Mouse (Mus musculus) intestine, embryonic 14.5 days (tissue): ENCODE results near the gene 1700025C18Rik. TPM values are rescaled to one million over a fixed set of nuclear protein-coding genes. Genes with fewer than 3 reads are reported as not detected.

ENCODE experiments used
- ATAC-seq: fragments of 200-750 bp; cut with Nextera tagmentation; replicated peaks from 2 replicates; pipeline ENCODE4 v1.8.0; 2017; ENCODE audit warnings: low read depth, moderate number of reproducible peaks, moderate TSS enrichment, moderate library complexity; ENCODE audit not compliant: low FRiP score, low TSS enrichment
- DNase-seq: peaks from one replicate; pipeline ENCODE4 v3.0.0-alpha.2; 2018; ENCODE audit warnings: low spot score
- H3K27ac ChIP-seq: fragments of 300-500 bp; sonication (generic); 2 replicates; pipeline ENCODE4 v1.5.1; 2014; ENCODE audit warnings: low read depth, mild to moderate bottlenecking, control low read depth
- H3K27me3 ChIP-seq: fragments of 300-500 bp; sonication (generic); replicated peaks from 2 replicates; pipeline ENCODE4 v1.6.1; 2014; ENCODE audit warnings: low read length, control low read depth; ENCODE audit not compliant: control insufficient read depth, insufficient read depth
- H3K36me3 ChIP-seq: fragments of 300-500 bp; sonication (generic); 2 replicates; pipeline ENCODE4 v1.6.1; 2014; ENCODE audit warnings: low read length, control low read depth; ENCODE audit not compliant: control insufficient read depth, insufficient read depth
- H3K4me1 ChIP-seq: fragments of 300-500 bp; sonication (generic); replicated peaks from 2 replicates; pipeline ENCODE4 v1.6.1; 2014; ENCODE audit warnings: low read length, control low read depth, mixed read lengths; ENCODE audit not compliant: control insufficient read depth, insufficient read depth
- H3K4me2 ChIP-seq: fragments of 300-500 bp; sonication (generic); 2 replicates; pipeline ENCODE4 v1.6.1; 2014; ENCODE audit warnings: low read length
- H3K4me3 ChIP-seq: fragments of 300-500 bp; sonication (generic); 2 replicates; pipeline ENCODE4 v1.5.1; 2014; ENCODE audit warnings: low read depth, low read length, control low read depth, mixed read lengths
- H3K9ac ChIP-seq: fragments of 300-500 bp; sonication (generic); 2 replicates; pipeline ENCODE4 v1.6.1; 2014; ENCODE audit warnings: mild to moderate bottlenecking, low read length
- H3K9me3 ChIP-seq: fragments of 300-500 bp; sonication (generic); 2 replicates; pipeline ENCODE4 v1.6.1; 2016; ENCODE audit warnings: low read length, control low read depth; ENCODE audit not compliant: control insufficient read depth
- WGBS: fragments of 180-500 bp; shearing (Covaris S2); extraction: QIAGEN DNeasy Blood & Tissue Kit; methylation state at CpG from one replicate; pipeline ENCODE4 v1.1.7; 2014; 5-methylcytosine and 5-hydroxymethylcytosine counted together
- polyA plus RNA-seq: library from polyadenylated mRNA; unstranded; fragments of >200 nt; fragmentation: Nextera tagmentation; extraction: Ambion mirVana; gene quantifications from 2 replicates; pipeline ENCODE4 v1.2.1, GENCODE M21; 2014

1700025C18Rik gene
- polyA plus RNA-seq, 1 experiment from 2014 or later: not detected

- Histone ChIP-seq H3K36me3 (no peaks in the 10 kb centered on the region), H3K9me3 (no peaks in the 10 kb centered on the region), H3K4me3 (no peak overlapping the region), H3K9ac (no peak overlapping the region), H3K27ac (no peak overlapping the region), H3K4me2 (no peak overlapping the region), H3K27me3 (0 out of 2 replicates have a peak, but pooled peaks cover 6% of the 10 kb centered on the region), H3K4me1 (no peaks in the 10 kb centered on the region)
- ATAC-seq (no peak), DNase-seq (no peak)
- 62% methylated on average over 8 of the region's 8 CpGs for WGBS
These were observed 949 bp upstream of the 1700025C18Rik start for GRCm38 (mm10) chr2:165091433-165091965.

- H3K9ac ChIP-seq: no peak overlapping the region
- H3K4me3 ChIP-seq: no peak overlapping the region
- H3K27me3 ChIP-seq: no peaks in the 10 kb centered on the region
- H3K36me3 ChIP-seq: no peaks in the 10 kb centered on the region
- DNase-seq (no peak), ATAC-seq (no peak)
- H3K9me3 ChIP-seq: no peaks in the 10 kb centered on the region
- WGBS: 33% methylated on average over 14 of the region's 14 CpGs
- no peak overlapping the region for H3K27ac ChIP-seq
- no peaks in the 10 kb centered on the region for H3K4me1 ChIP-seq
- H3K4me2 ChIP-seq: no peak overlapping the region
These were observed 1.1 kb downstream of the 1700025C18Rik start for GRCm38 (mm10) chr2:165089470-165089869.

GRCm38 (mm10) chr2:165086634-165087033 is 3.9 kb downstream of the 1700025C18Rik start:
- WGBS: 78% methylated on average over 4 of the region's 4 CpGs
- no peak overlapping the region for H3K27ac ChIP-seq
- no peak overlapping the region for H3K4me3 ChIP-seq
- no peaks in the 10 kb centered on the region for H3K36me3 ChIP-seq
- H3K4me2 ChIP-seq: no peak overlapping the region
- H3K27me3 ChIP-seq: no peaks in the 10 kb centered on the region; the same call in 1 of the 2 replicates
- no peaks in the 10 kb centered on the region for H3K9me3 ChIP-seq
- no peaks in the 10 kb centered on the region for H3K4me1 ChIP-seq
- ATAC-seq (no peak), DNase-seq (no peak)
- H3K9ac ChIP-seq: no peak overlapping the region

- no peak for DNase-seq
- ATAC-seq: no peak
- 26% methylated on average over 7 of the region's 7 CpGs for WGBS
- Histone ChIP-seq H3K9me3 (no peaks in the 10 kb centered on the region), H3K9ac (no peak overlapping the region), H3K4me1 (no peaks in the 10 kb centered on the region), H3K27ac (no peak overlapping the region), H3K4me2 (no peak overlapping the region), H3K36me3 (no peaks in the 10 kb centered on the region), H3K4me3 (no peak overlapping the region), H3K27me3 (peaks cover 49% of the 10 kb centered on the region)
These were observed 9.3 kb downstream of the 1700025C18Rik start for GRCm38 (mm10) chr2:165081257-165081656.

GRCm38 (mm10) chr2:165080657-165081056 is 9.9 kb downstream of the 1700025C18Rik start:
- 19% methylated on average over 9 of the region's 9 CpGs for WGBS
- H3K27me3 ChIP-seq: peaks cover 55% of the 10 kb centered on the region
- no peak overlapping the region for H3K9ac ChIP-seq

GRCm38 (mm10) chr2:165078605-165079004 is 11.9 kb downstream of the 1700025C18Rik start:
- WGBS: 21% methylated on average over 10 of the region's 10 CpGs
- Histone ChIP-seq H3K4me1 (no peaks in the 10 kb centered on the region), H3K9ac (no peak overlapping the region), H3K4me3 (no peak overlapping the region), H3K27me3 (peaks cover 69% of the 10 kb centered on the region), H3K4me2 (no peak overlapping the region), H3K9me3 (no peaks in the 10 kb centered on the region), H3K27ac (no peak overlapping the region), H3K36me3 (no peaks in the 10 kb centered on the region)
- DNase-seq (no peak), ATAC-seq (no peak)

More at GRCm38 (mm10) chr2:165080657-165081056, 9.9 kb downstream of the 1700025C18Rik start:
- ATAC-seq: no peak
- no peak overlapping the region for H3K4me3 ChIP-seq
- H3K9me3 ChIP-seq: no peaks in the 10 kb centered on the region
- no peaks in the 10 kb centered on the region for H3K4me1 ChIP-seq
- no peaks in the 10 kb centered on the region for H3K36me3 ChIP-seq
- DNase-seq: no peak
- H3K27ac ChIP-seq: no peak overlapping the region
- no peak overlapping the region for H3K4me2 ChIP-seq

GRCm38 (mm10) chr2:165078045-165078444 is 12.5 kb downstream of the 1700025C18Rik start:
- ATAC-seq (no peak), DNase-seq (no peak)
- no peak overlapping the region for H3K9ac ChIP-seq
- WGBS: 67% methylated on average over 8 of the region's 8 CpGs
- H3K27ac ChIP-seq: no peak overlapping the region
- peaks cover 69% of the 10 kb centered on the region for H3K27me3 ChIP-seq
- H3K4me1 ChIP-seq: no peaks in the 10 kb centered on the region
- H3K4me3 ChIP-seq: no peak overlapping the region
- H3K4me2 ChIP-seq: no peak overlapping the region
- H3K9me3 ChIP-seq: no peaks in the 10 kb centered on the region
- no peaks in the 10 kb centered on the region for H3K36me3 ChIP-seq

- WGBS: 8% methylated on average over 9 of the region's 9 CpGs
- ATAC-seq: no peak
These were observed 13.5 kb downstream of the 1700025C18Rik start for GRCm38 (mm10) chr2:165077055-165077454.

GRCm38 (mm10) chr2:165074937-165075336 is 15.6 kb downstream of the 1700025C18Rik start:
- H3K4me2 ChIP-seq: no peak overlapping the region
- H3K9me3 ChIP-seq: no peaks in the 10 kb centered on the region
- peak; percentile 94 for DNase-seq
- no peak overlapping the region for H3K4me3 ChIP-seq
- H3K4me1 ChIP-seq: peaks cover 3% of the 10 kb centered on the region; the same call in 1 of the 2 replicates
- no peaks in the 10 kb centered on the region for H3K36me3 ChIP-seq
- no peak overlapping the region for H3K9ac ChIP-seq
- H3K27ac ChIP-seq: no peak overlapping the region
- peak; percentile 37; the same call in 1 of the 2 replicates for ATAC-seq
- peaks cover 72% of the 10 kb centered on the region for H3K27me3 ChIP-seq
- 34% methylated on average over 2 of the region's 2 CpGs for WGBS

More at GRCm38 (mm10) chr2:165077055-165077454, 13.5 kb downstream of the 1700025C18Rik start:
- H3K4me1 ChIP-seq: no peaks in the 10 kb centered on the region
- no peak overlapping the region for H3K4me2 ChIP-seq
- H3K36me3 ChIP-seq: no peaks in the 10 kb centered on the region
- no peak overlapping the region for H3K4me3 ChIP-seq
- peaks cover 75% of the 10 kb centered on the region for H3K27me3 ChIP-seq
- no peak overlapping the region for H3K27ac ChIP-seq
- no peak overlapping the region for H3K9ac ChIP-seq
- DNase-seq: no peak
- H3K9me3 ChIP-seq: no peaks in the 10 kb centered on the region
